Mouse (Mus musculus): Measurements from ENCODE around the gene Duox2. TPM values are rescaled to one million over a fixed set of nuclear protein-coding genes. Genes with fewer than 3 reads are reported as not detected.

Duox2 gene
- polyA plus RNA-seq, 1 experiment from 2014 or later: not detected

DNA sequence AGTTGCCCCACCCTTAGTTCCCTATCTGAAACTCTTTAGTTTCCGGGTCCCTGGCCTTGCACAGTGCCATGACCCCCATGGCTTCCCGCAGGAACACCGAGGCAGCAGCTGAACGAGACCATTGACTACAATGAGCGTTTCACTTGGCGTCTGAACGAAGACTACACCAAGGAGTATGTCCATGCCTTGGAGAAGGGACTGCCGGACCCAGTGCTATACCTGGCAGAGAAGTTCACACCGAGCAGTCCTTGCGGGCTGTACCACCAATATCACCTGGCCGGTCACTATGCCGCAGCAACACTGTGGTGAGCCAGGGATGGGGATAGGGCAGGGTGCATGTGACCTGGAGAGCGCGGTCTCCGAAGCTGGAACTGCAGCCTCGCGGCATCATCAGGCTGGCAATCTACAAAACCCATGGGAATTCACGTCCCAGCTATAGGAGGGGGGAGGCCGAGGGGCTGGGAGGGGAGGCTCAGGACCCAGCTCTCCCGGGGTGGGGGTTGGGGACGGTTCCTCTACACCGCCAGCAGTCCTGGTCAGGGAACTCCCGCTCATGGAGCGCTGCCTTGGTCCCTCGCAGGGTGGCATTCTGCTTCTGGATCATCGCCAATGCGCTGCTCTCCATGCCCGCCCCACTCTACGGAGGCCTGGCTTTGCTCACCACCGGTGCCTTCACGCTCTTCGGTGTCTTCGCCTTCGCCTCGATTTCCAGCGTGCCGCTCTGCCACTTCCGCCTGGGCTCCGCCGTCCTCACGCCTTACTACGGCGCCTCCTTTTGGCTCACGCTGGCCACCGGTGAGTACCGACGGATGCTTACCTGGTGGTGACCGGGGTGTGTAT lies 3.1 kb upstream of the Duox2 start:
- H3K36me3 ChIP-seq (ENCODE audit: poor library complexity, severe bottlenecking): no peaks in the 10 kb centered on the region
- under 1% methylated on average over 46 of the region's 48 CpGs for WGBS
- peaks cover 95% of the 10 kb centered on the region for H3K27me3 ChIP-seq
- no peak overlapping the region; the same call in 1 of the 2 replicates for H3K27ac ChIP-seq
- peak overlapping the region; percentile 62 for H3K9ac ChIP-seq
- H3K4me1 ChIP-seq: peaks cover 39% of the 10 kb centered on the region
- no peaks in the 10 kb centered on the region for H3K9me3 ChIP-seq (replicated peaks)
- peak overlapping the region; percentile 81 for H3K4me2 ChIP-seq
- peak overlapping the region; percentile 45 for H3K4me3 ChIP-seq
- ATAC-seq: peak; percentile 46

DNA sequence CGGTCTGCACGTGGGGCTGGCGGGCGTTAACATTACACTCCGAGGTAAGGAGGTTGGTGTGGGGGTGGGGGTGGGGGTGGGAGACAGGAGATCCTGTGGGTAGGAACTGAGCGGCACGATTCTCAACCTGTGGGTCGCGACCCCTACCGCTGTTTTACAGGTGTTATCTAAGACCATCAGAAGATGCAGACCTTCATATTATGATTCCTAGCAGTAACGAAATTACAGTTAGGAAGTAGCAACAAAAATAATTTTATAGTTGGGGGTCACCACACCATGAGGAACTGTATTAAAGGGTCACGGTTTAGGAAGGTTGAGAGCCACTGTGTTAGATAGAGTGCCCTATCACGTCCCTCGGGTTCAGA lies 2.4 kb upstream of the Duox2 start:
- H3K4me2 ChIP-seq: peak overlapping the region; percentile 81
- 3% methylated on average over 14 of the region's 14 CpGs for WGBS
- H3K27me3 ChIP-seq: peaks cover 96% of the 10 kb centered on the region
- no peak overlapping the region for H3K27ac ChIP-seq
- ATAC-seq: no peak
- no peaks in the 10 kb centered on the region for H3K9me3 ChIP-seq (replicated peaks)
- H3K9ac ChIP-seq: no peak overlapping the region
- H3K36me3 ChIP-seq (ENCODE audit: poor library complexity, severe bottlenecking): no peaks in the 10 kb centered on the region
- peaks cover 39% of the 10 kb centered on the region for H3K4me1 ChIP-seq
- H3K4me3 ChIP-seq: no peak overlapping the region

DNA sequence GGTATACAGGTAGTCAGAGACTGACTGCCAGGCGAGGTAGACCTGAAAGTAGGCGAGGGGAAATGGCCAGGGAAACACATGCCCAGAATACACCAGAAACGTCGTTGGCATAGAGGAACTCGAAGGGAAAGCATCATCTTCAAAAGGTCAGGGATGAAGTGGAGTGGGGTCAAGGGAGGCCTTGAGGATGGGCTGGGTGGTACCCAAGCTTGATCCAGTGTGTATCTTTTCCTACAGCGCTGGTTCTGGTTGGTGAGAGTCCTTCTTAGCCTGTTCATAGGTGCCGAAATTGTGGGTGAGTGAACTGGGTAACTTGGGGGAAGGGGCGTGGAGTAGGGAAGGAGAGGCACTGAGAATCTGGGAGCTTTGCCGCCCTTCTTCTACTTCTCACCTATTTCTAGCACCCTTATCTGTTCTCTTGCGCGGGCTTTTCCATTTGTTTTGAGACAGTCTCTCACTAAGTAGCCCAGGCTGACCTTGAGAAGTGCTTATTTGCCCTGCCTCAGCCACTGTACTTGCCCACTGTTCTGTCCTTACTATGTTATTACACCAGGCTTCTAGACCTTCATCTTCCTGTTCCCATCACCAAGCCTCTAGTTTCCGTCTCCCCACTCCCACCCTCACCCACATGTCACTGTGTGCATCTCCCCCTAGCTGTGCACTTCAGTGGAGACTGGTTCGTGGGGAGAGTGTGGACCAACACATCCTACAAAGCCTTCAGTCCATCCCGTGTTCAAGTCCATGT lies 1.8 kb upstream of the Duox2 start:
- Histone ChIP-seq H3K4me2 (no peak overlapping the region), H3K9ac (no peak overlapping the region), H3K4me3 (no peak overlapping the region), H3K4me1 (peaks cover 39% of the 10 kb centered on the region), H3K27me3 (peaks cover 97% of the 10 kb centered on the region), H3K27ac (no peak overlapping the region), H3K36me3 (ENCODE audit: poor library complexity, severe bottlenecking) (no peaks in the 10 kb centered on the region), H3K9me3 (replicated peaks) (no peaks in the 10 kb centered on the region)
- ATAC-seq: no peak
- WGBS: 8% methylated on average over 14 of the region's 14 CpGs

DNA sequence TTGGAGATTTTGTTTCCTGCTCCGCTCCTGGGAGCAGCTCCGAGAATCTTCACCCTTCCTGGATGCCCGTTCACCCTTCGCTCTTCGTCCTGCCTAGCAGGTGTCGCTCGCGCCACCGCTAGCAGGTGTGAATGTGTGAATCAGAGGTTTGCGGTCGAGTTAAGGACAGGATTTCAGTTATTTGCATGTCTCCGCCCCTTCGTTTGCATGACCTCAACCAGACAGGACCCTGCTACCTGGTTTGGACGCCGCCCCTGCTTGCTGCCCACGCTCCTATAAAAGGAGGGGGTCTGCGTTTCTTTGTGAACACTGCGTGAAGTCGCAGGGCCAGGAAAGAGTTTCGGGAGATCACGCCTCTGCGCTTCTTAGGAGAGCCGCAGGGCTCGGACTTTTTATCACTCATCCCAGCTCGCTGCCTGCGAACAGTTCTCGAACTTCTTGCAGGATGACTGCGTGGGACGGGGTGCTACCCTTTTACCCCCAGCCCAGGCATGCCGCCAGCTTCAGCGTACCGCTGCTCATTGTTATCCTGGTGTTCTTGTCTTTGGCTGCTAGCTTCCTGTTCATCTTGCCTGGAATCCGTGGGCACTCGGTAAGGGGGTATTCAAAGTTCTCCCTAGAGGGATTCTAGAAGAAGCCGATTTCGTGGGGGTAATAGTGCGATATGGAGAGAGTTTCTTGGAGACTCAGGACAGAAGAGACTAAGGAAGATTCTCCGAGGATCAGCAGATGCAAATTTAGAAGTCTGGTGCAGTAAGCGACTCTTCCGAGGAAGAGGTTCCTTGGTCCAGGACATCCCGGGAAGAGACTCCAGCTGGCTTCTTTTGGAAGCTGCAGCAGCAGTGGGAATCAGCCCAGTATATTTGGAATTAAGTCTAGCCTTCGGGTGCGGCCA lies 594 bp upstream of the Duox2 start, which contains the start of gene Duoxa2:
Gene Duoxa2, plus strand, starts transcription at position 305 of the 895 bp plus-strand sequence.
- Histone ChIP-seq H3K4me2 (peak within 1 kb of the TSS; percentile 49), H3K27me3 (peaks cover 99% of the 10 kb centered on the region), H3K9ac (no peak within 1 kb of the TSS), H3K9me3 (replicated peaks) (no peaks in the 10 kb centered on the region), H3K4me1 (peaks cover 39% of the 10 kb centered on the region), H3K36me3 (ENCODE audit: poor library complexity, severe bottlenecking) (no peaks in the 10 kb centered on the region), H3K4me3 (peak within 1 kb of the TSS; percentile 28), H3K27ac (no peak within 1 kb of the TSS)
- no peak for ATAC-seq
- WGBS: under 1% methylated on average over 43 of the region's 43 CpGs

DNA sequence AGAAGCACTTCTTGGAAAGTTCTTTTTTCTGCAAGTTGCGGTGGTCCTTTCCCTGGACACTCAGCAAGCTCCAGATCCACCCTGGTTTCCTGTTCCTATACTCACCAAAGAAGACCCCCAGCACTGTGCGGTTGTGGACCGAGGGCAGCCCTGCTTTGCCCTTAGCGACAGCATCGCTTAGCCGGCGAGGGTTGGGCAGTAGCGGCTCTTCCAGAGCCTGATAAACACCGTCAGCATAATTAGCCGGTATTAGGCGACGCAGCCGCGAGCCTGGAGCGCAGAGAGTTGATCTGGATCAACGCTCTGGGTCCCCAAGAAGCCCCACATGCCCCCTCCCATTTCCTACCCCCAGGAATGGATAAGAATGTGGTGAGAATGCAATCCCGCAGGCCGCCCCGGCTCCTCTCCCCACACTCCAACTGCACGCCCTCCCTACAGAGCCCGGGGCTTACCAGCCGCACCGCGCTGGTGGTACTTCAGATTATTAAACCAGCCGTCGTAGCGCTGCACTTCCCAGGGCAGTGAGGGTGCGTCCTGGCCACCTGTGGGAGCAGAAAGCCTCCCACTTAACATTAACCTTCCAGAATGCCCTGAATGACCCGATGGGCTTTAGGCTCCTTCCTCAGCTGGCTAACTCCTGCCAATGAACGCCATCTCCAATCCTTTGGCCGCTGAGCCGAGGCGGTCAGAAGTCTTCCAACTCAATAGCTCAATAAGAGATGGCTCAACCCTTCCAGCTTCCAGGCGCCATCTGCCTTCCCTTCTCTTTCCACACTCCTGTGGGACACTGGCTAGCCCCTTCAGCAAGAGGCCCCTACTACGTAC lies 766 bp downstream of the Duox2 start:
- H3K36me3 ChIP-seq (ENCODE audit: poor library complexity, severe bottlenecking): no peaks in the 10 kb centered on the region
- H3K27ac ChIP-seq: no peak overlapping the region
- peaks cover 93% of the 10 kb centered on the region for H3K27me3 ChIP-seq
- no peaks in the 10 kb centered on the region for H3K9me3 ChIP-seq (replicated peaks)
- ATAC-seq: no peak
- peaks cover 39% of the 10 kb centered on the region for H3K4me1 ChIP-seq
- H3K4me3 ChIP-seq: peak overlapping the region; percentile 28
- WGBS: under 1% methylated on average over 35 of the region's 35 CpGs
- no peak overlapping the region for H3K9ac ChIP-seq
- peak overlapping the region; percentile 37 for H3K4me2 ChIP-seq

DNA sequence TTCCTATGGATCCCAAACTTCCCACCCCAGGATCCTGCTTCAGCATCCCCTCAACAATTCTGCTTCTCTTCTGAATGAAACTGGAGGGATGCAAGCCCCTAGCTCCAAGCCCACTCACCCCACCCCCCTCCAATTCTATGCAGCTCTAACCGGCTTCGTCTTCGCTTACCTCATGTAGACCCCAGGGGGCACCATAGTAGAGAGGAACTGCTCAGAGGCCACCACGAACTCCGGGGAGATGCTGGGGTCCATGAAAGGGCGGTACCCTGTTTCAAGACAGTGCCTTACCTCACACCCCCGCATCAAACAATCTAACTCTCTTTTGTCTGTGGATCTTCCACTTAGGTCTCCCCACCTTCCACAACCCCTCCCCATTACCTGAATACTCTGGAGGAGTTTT lies 3.3 kb downstream of the Duox2 start:
- Histone ChIP-seq H3K9me3 (replicated peaks) (no peaks in the 10 kb centered on the region), H3K4me2 (no peak overlapping the region), H3K36me3 (ENCODE audit: poor library complexity, severe bottlenecking) (no peaks in the 10 kb centered on the region), H3K4me1 (peaks cover 23% of the 10 kb centered on the region), H3K4me3 (no peak overlapping the region), H3K27ac (no peak overlapping the region), H3K27me3 (peaks cover 68% of the 10 kb centered on the region), H3K9ac (no peak overlapping the region)
- 5% methylated on average over 7 of the region's 7 CpGs for WGBS
- ATAC-seq: no peak

DNA sequence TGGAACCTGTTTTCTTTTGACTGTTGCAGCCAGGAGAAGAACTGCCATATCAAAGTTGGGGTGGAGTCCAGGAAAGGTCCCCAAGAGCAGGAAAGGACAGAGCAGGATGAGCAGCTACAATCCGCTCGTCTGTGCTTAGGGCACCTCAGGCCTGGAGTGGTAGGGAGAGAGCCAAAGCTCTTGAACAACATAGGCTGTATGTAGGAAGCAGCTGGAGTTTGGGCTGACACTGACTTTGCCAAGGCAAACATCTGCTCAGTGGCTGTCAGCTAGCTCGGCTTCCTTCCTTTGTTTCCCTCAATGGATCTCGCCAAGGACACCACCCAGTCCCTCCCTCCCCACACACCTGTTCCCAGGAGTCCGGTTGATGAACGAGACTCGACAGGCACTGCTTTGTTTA lies 12.1 kb downstream of the Duox2 start:
- Histone ChIP-seq H3K9ac (no peak overlapping the region), H3K27me3 (no peaks in the 10 kb centered on the region; the same call in 1 of the 2 replicates), H3K9me3 (replicated peaks) (no peaks in the 10 kb centered on the region), H3K4me2 (no peak overlapping the region), H3K4me3 (no peak overlapping the region), H3K27ac (no peak overlapping the region), H3K4me1 (no peaks in the 10 kb centered on the region), H3K36me3 (ENCODE audit: poor library complexity, severe bottlenecking) (no peaks in the 10 kb centered on the region)
- WGBS: 68% methylated on average over 7 of the region's 7 CpGs
- no peak for ATAC-seq

DNA sequence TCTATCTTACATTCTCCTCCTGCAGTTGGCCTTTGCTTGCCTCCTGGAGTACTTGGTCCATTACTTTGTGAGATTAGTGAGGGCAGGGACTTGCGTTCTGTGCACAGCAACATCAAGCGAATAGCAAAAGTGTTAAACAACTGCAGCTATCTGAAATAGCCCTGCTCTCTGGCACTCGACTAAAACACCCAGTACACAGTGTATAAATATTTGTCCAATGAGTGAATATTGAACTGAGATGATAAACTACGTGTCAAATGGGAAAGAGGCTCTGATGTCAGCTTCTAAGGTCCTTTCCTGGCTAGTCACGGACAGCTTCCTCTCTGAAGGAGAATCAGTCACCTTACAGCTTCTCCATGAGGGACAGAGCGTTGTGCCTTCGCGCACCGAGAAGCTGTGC lies 14.2 kb downstream of the Duox2 start:
- Histone ChIP-seq H3K9me3 (replicated peaks) (no peaks in the 10 kb centered on the region), H3K4me2 (no peak overlapping the region), H3K27me3 (no peaks in the 10 kb centered on the region), H3K4me1 (no peaks in the 10 kb centered on the region), H3K9ac (no peak overlapping the region), H3K27ac (no peak overlapping the region), H3K36me3 (ENCODE audit: poor library complexity, severe bottlenecking) (no peaks in the 10 kb centered on the region), H3K4me3 (no peak overlapping the region)
- 90% methylated on average over 9 of the region's 9 CpGs for WGBS
- ATAC-seq: no peak

DNA sequence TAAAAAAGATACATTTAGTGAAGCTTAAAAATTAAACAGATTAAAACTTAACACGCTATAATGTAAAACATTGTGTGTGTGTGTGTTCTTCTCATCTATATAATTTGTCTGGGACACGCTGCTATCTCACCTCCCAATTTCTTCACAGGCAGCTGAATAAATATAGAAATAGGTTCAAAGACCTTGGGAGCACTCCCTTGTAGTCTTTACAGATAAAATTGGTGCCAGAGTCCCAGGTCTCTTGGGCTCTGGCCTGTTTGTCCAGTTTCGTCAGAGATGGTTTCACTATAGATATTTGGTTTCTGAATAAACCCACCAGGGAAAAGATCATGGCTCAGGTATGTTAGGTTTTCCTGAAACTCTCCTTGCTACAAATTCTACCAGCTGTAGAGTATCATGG lies 19.5 kb downstream of the Duox2 start:
- no peaks in the 10 kb centered on the region for H3K27me3 ChIP-seq
- H3K9me3 ChIP-seq (replicated peaks): no peaks in the 10 kb centered on the region
- no peaks in the 10 kb centered on the region for H3K4me1 ChIP-seq
- 97% methylated on average over 3 of the region's 3 CpGs for WGBS
- no peak overlapping the region for H3K27ac ChIP-seq
- H3K4me3 ChIP-seq: no peak overlapping the region
- H3K9ac ChIP-seq: no peak overlapping the region
- H3K4me2 ChIP-seq: no peak overlapping the region
- ATAC-seq: no peak
- no peaks in the 10 kb centered on the region for H3K36me3 ChIP-seq (ENCODE audit: poor library complexity, severe bottlenecking)

DNA sequence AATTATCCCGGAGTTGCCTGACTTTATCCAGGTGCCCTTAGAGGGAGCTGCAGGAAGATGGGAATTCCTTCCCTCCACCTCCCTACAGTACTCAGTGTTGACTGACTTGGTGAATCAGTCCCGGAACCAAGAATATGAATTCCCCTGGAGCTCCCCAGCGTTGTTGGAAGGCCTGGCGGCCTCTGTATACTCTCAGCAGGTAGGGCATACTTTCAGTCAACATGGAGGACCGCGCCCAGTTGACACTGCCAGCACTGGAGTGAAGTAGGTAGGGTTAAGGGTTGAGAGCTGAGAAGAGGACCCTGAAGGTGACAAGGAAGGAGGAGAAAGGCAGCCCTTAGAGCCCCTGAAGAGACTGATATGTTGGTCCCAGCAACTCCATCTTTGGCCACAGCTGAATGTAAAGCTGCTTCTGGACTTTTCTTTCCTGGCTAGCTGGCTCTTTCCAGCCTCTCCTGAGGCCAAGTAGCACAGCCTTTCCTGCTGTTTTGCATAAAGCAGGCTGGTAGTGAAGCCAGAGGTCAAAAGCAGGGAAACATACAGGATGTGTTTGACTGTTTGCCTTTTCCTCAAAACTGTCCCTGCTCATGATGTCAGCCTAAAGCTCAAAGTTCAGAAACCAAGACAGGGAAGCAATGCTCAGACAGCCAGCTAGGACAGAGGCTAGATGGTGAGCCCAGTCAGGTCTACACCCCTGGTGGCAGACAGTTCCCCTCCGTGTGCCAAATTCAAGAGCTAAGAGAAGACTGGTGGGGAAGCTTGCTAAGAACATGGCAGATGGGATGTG lies 31.6 kb downstream of the Duox2 start:
- H3K27ac ChIP-seq: no peak overlapping the region
- WGBS: 91% methylated on average over 7 of the region's 7 CpGs

More for the DNA sequence above, 31.6 kb downstream of the Duox2 start:
- Histone ChIP-seq H3K4me3 (no peak overlapping the region), H3K4me2 (no peak overlapping the region), H3K4me1 (peaks cover 22% of the 10 kb centered on the region), H3K27me3 (no peaks in the 10 kb centered on the region), H3K36me3 (ENCODE audit: poor library complexity, severe bottlenecking) (peaks cover 3% of the 10 kb centered on the region; the same call in 1 of the 2 replicates), H3K9me3 (replicated peaks) (no peaks in the 10 kb centered on the region), H3K9ac (no peak overlapping the region)
- no peak for ATAC-seq

All from forebrain, embryonic 13.5 days (tissue).